Comparison of ENCODE assay signal across 8 mouse cellular contexts in the genomic region with DNA sequence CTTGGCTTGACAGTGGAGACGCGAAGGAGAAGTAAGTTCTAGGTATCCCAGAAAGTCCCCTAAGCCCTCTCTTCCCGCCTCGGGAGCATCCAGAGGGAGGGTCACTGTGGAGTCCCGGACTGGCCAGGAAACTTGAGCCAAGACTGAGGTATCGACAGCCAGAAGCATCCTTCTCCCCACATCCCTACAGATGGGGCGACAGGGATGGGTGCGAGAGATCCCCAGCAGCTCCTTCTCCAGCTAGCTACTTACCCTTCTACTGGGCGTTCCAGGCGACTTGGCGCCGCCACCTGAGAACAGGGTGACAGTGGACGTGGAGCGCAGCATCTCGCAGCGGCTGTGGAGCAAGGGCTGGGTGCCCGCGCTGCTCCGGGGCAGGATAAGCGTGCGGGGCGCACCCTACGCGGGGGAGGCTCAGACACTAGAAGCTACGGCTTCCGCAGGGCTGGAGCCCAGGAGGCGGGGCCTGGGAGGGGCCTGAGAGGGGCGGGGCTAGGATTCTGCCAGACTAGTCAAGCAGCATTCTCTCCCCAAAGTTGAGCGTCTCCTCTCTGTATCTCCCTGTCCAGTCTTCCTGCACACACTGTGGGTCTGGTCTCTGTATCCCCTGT. TPM values are rescaled to one million over a fixed set of nuclear protein-coding genes. Genes with fewer than 3 reads are reported as not detected.
DNase-seq lines count a peak whose midpoint lies in the region; ATAC-seq and TF ChIP-seq lines count a peak whose summit lies in the region.

A gene (minus strand): TSS at position 423 of the 611 bp plus-strand sequence.

- TF ChIP-seq CTCF in cerebellum, adult 2 months (IDR thresholded peaks at IDR 0.05; ENCODE audit: borderline replicate concordance, insufficient read depth, low read depth, low read length) = no peak
- no peak for TF ChIP-seq CTCF in forebrain, postnatal 0 days (IDR thresholded peaks at IDR 0.05; ENCODE audit: low read depth)
- TF ChIP-seq CTCF in lung, postnatal 0 days (IDR thresholded peaks at IDR 0.05) = no peak

- no peaks in the 10 kb centered on the region for H3K9me3 ChIP-seq in ES-E14 (ENCODE audit: control insufficient read depth, insufficient read depth, low read depth, low read length)
- no peaks in the 10 kb centered on the region for H3K9me3 ChIP-seq in forebrain, postnatal 0 days (ENCODE audit: low read length)
- H3K9me3 ChIP-seq in lung, postnatal 0 days (ENCODE audit: low read length) = no peaks in the 10 kb centered on the region

- intact Hi-C loops in heart, postnatal 36 days (cut with DNase I) = loop anchor here (2.0 kb wide), 1 partner anchor 21 kb away; no protein-coding TSS in a partner anchor

- no peaks in the 10 kb centered on the region for H3K36me3 ChIP-seq in ES-E14 (ENCODE audit: control insufficient read depth, insufficient read depth, low read length, poor library complexity, severe bottlenecking)
- H3K36me3 ChIP-seq in forebrain, postnatal 0 days (ENCODE audit: insufficient read depth) = no peaks in the 10 kb centered on the region
- H3K36me3 ChIP-seq in lung, postnatal 0 days (ENCODE audit: insufficient read depth, low read length) = no peaks in the 10 kb centered on the region

- TF ChIP-seq POLR2A in cerebellum, adult 2 months (IDR thresholded peaks at IDR 0.05; ENCODE audit: borderline replicate concordance, insufficient read depth, low read length) = no peak

- no peak for TF ChIP-seq EP300 in lung, postnatal 0 days (IDR thresholded peaks at IDR 0.05)

- H3K4me2 ChIP-seq in forebrain, postnatal 0 days (ENCODE audit: low read depth) = peak within 1 kb of the TSS; percentile 89
- H3K4me2 ChIP-seq in lung, postnatal 0 days (replicated peaks; ENCODE audit: low read depth, low read length) = peak within 1 kb of the TSS; percentile 65

- in situ Hi-C loops in ES-E14 (cut with MboI; ENCODE audit: low sequenced_read_pairs in 2 of 2, unreplicated experiment in 2 of 2) = no loop called here

- H3K27ac ChIP-seq in ES-E14 (ENCODE audit: insufficient read depth, low read depth, low read length, poor library complexity, severe bottlenecking) = no peak within 1 kb of the TSS
- H3K27ac ChIP-seq in cerebellum, adult 2 months (ENCODE audit: insufficient read depth, low read length) = no peak within 1 kb of the TSS
- H3K27ac ChIP-seq in forebrain, postnatal 0 days (ENCODE audit: low read depth, low read length) = no peak within 1 kb of the TSS
- H3K27ac ChIP-seq in lung, postnatal 0 days (ENCODE audit: low read length) = peak within 1 kb of the TSS; percentile 51; the same call in 1 of the 2 replicates

- H3K4me1 ChIP-seq in ES-E14 (ENCODE audit: control insufficient read depth in 2 of 2, insufficient read depth in 2 of 2, low read length in 2 of 2, poor library complexity in 1 of 2) = peaks cover 0 to 3% of the 10 kb centered on the region in 2 experiments; a peak in 1 of 4 replicates
- H3K4me1 ChIP-seq in cerebellum, adult 2 months (ENCODE audit: control insufficient read depth, insufficient read depth, low read length) = no peaks in the 10 kb centered on the region
- peaks cover 7% of the 10 kb centered on the region for H3K4me1 ChIP-seq in forebrain, postnatal 0 days (ENCODE audit: insufficient read depth)
- peaks cover 8% of the 10 kb centered on the region; the same call in 1 of the 2 replicates for H3K4me1 ChIP-seq in lung, postnatal 0 days (ENCODE audit: insufficient read depth, low read depth, low read length)

- peak; percentile 70 for DNase-seq in ES-E14 (ENCODE audit: low read depth, low spot score)
- DNase-seq in cerebellum, adult 2 months = peak; percentile 47
- peak; percentile 70 for DNase-seq in forebrain, postnatal 0 days
- DNase-seq in heart, postnatal 36 days = peak; percentile 93 to 96
- peak; percentile 19 to 46 for DNase-seq in layer of hippocampus, adult 8-10 months (ENCODE audit: low spot score in 2 of 2)
- DNase-seq in lung, postnatal 0 days (ENCODE audit: low spot score) = peak; percentile 92
- peak; percentile 79 for DNase-seq in ovary, postnatal 14 days (ENCODE audit: low spot score)
- peak; percentile 99 for DNase-seq in thymus, postnatal 14 days

- 2% methylated on average over 29 of the region's 29 CpGs for WGBS in cerebellum, adult 2 months
- 3% methylated on average over 29 of the region's 29 CpGs for WGBS in forebrain, postnatal 0 days
- 2% methylated on average over 28 of the region's 29 CpGs for WGBS in lung, postnatal 0 days

- ATAC-seq in forebrain, postnatal 0 days = peak; percentile 96
- ATAC-seq in lung, postnatal 0 days = peak; percentile 97

- peak within 1 kb of the TSS; percentile 62 for H3K9ac ChIP-seq in ES-E14 (ENCODE audit: insufficient read depth, low read depth, low read length, poor library complexity, severe bottlenecking)
- peak within 1 kb of the TSS; percentile 59 for H3K9ac ChIP-seq in forebrain, postnatal 0 days
- peak within 1 kb of the TSS; percentile 48 for H3K9ac ChIP-seq in lung, postnatal 0 days (replicated peaks; ENCODE audit: low read depth)

- H3K27me3 ChIP-seq in cerebellum, adult 2 months (ENCODE audit: control insufficient read depth, insufficient read depth, low read length) = no peaks in the 10 kb centered on the region; the same call in 1 of the 2 replicates
- no peaks in the 10 kb centered on the region for H3K27me3 ChIP-seq in forebrain, postnatal 0 days (ENCODE audit: insufficient read depth, low read length)
- no peaks in the 10 kb centered on the region for H3K27me3 ChIP-seq in lung, postnatal 0 days (replicated peaks; ENCODE audit: insufficient read depth, low read length)

- H3K4me3 ChIP-seq in ES-E14 (ENCODE audit: insufficient read depth in 1 of 2, low read depth in 1 of 2, low read length in 2 of 2, poor library complexity in 1 of 2, severe bottlenecking in 1 of 2) = peak within 1 kb of the TSS; percentile 85
- peak within 1 kb of the TSS; percentile 31 for H3K4me3 ChIP-seq in cerebellum, adult 2 months (replicated peaks; ENCODE audit: insufficient read depth, low read depth, low read length)
- peak within 1 kb of the TSS; percentile 54 for H3K4me3 ChIP-seq in forebrain, postnatal 0 days (ENCODE audit: low read depth, low read length)
- H3K4me3 ChIP-seq in lung, postnatal 0 days (ENCODE audit: low read depth, low read length) = peak within 1 kb of the TSS; percentile 54

TF ChIP-seq in ES-E14, 5 proteins besides CTCF, POLR2A, EP300 and RAD21:
- TF ChIP-seq CHD2 (IDR thresholded peaks at IDR 0.05; ENCODE audit: low read depth, low read length) (no peak), HCFC1 (IDR thresholded peaks at IDR 0.05; ENCODE audit: borderline replicate concordance, insufficient read depth, low read length) (no peak), ZC3H11A (IDR thresholded peaks at IDR 0.05; ENCODE audit: borderline replicate concordance, low read depth, low read length) (no peak), ZNF384 (IDR thresholded peaks at IDR 0.05; ENCODE audit: low read depth, low read length) (no peak), MAFK (IDR thresholded peaks at IDR 0.05; ENCODE audit: insufficient read depth, low read depth, low read length) (no peak)

RNA-seq across cellular contexts. Expression of the gene that starts here (rescaled TPM):
- 0.85 and 0.94 TPM in 2 replicates for total RNA-seq in ES-E14 (2012; rRNA removed)
- 0.92 and 0.98 TPM in 2 replicates for polyA plus RNA-seq in cerebellum, adult 2 months (2012; rRNA removed)
- total RNA-seq in forebrain, postnatal 0 days (2014; rRNA removed) = 1.7 and 1.8 TPM in 2 replicates
- 1.3 and 2.0 TPM in 2 replicates for polyA plus RNA-seq in forebrain, postnatal 0 days (2015; fragmentation: Nextera tagmentation; extraction: Ambion mirVana)
- 100 to 1,000 TPM; 401 to 451 TPM for total RNA-seq in heart, postnatal 36 days (2021)
- 1 to 10 TPM; 1.3 to 2.1 (median 1.5) TPM for total RNA-seq in layer of hippocampus, adult 8-10 months (2022)
- polyA plus RNA-seq in lung, postnatal 0 days (2015; fragmentation: Nextera tagmentation; extraction: Ambion mirVana) = 126 and 136 TPM in 2 replicates

Comparison
In these comparisons a context has a peak if more than half of its experiments do, and no peak if none do; other contexts are left out.
1. RNA of the gene that starts here (total RNA-seq): 401 to 451 TPM in heart, postnatal 36 days; 1.7 to 1.8 TPM in forebrain, postnatal 0 days, 1.3 to 2.1 TPM in layer of hippocampus, adult 8-10 months and 0.85 to 0.94 TPM in ES-E14; every median in the first group is over 100 times any median in the second.
2. RNA of the gene that starts here (polyA plus RNA-seq): 126 to 136 TPM in lung, postnatal 0 days; 1.3 to 2.0 TPM in forebrain, postnatal 0 days and 0.92 to 0.98 TPM in cerebellum, adult 2 months; every median in the first group is over 10 times any median in the second.
3. Peak in DNase-seq, H3K4me3 ChIP-seq and H3K9ac ChIP-seq in ES-E14; RNA of the gene not detected or under 1 TPM.
4. Peak in DNase-seq and H3K4me3 ChIP-seq in cerebellum, adult 2 months; RNA of the gene not detected or under 1 TPM.
5. DNase-seq: peak in every context shown above with its lines; median percentile 99 in thymus, postnatal 14 days; 94 in heart, postnatal 36 days; 92 in lung, postnatal 0 days; 79 in ovary, postnatal 14 days; 70 in ES-E14; 70 in forebrain, postnatal 0 days; 47 in cerebellum, adult 2 months; 32 in layer of hippocampus, adult 8-10 months.
6. H3K4me3 ChIP-seq: peak in every context shown above with its lines; median percentile 85 in ES-E14; 54 in forebrain, postnatal 0 days; 54 in lung, postnatal 0 days; 31 in cerebellum, adult 2 months.
7. Peak in every context shown above with its lines, with median percentiles within 50 percentile points of each other: H3K9ac ChIP-seq.